Mouse (Mus musculus): ENCODE results near the gene Akr1a1.

DNA sequence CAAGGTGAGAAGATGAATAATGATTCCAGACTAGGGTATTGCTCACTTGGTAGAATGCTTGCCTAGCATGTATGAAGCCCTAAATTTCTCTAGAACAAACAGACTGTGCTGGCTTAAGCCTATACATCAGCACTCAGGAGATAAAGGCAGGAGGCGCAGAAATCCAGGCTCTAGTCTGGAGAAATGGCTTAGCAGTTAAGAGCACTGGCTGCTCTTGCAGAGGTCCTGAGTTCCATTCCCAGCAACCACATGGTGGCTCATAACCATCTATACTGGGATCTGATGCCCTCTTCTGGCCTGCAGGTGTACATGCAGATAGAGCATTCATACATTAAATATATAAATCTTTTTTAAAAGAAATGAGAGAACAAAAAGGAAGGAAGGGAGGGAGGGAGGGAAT is 9.4 kb downstream of the Akr1a1 start:
- TF ChIP-seq CTCF (IDR thresholded peaks at IDR 0.05), result peak; percentile 55
- TF ChIP-seq EP300 (IDR thresholded peaks at IDR 0.05), result no peak
